Mouse (Mus musculus) mouse embryonic stem cell (cell line): ENCODE data around the gene Tmeff2.

Experiments used
- in situ Hi-C, 2 experiments: fragments of 300-500 bp; cut with MboI; formaldehyde crosslinking; loops; 1 replicate in 1 of 2; 3 replicates in 1 of 2; pipeline ENCODE4 v1.14.3; 2019 to 2020; ENCODE audit warnings: low sequenced_read_pairs in 2 of 2, low pct_unique_long_range_greater_than_20kb in 1 of 2, mixed read lengths in 1 of 2; ENCODE audit not compliant: unreplicated experiment in 1 of 2

Tmeff2 gene

DNA sequence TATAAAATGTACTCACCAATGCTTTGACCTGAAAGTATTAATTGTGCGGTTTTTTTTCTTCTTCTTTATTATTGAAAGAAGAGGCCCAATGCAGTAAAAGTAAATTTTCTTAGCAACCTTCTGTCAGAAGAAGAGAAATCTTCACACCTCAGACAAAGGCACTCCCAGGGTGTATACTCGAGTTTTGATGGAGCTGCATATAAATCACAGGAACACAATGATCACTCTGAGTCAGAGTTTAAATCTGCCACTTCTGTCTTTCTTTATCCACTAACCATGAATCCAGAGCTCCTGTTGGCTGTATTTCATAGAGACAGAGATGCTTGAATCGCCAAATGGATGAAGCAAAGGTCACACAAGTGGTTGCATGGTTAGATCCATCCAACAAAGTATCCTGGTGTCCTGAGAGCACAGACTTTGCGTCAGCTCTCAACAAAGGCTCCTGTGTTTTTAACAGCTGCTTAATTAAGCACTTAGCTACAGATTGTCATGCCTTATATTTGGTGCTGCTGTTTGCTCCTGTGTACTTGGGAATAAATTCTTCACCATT, 189.8 kb downstream of the Tmeff2 start:
- in situ Hi-C loops, result no loop called here

DNA sequence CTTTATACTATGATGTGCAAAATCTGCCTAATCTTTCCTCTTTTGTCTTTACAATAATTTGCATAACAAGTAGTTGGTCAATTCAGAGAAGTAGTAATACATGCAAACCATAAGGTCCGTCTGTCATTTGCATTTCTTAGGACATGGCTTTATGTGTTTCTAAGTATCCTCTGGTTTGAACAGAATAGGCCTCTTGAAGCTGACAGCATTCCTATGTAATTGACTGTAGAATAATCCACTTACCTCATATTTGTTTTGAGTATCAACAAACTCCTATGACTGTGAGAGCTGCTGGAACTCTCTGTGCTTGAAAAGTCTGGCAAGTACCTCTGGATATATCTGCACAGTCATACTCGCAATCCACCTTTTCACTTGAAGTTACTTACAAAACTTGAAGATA, 194.3 kb downstream of the Tmeff2 start:
- in situ Hi-C loops, result no loop called here

DNA sequence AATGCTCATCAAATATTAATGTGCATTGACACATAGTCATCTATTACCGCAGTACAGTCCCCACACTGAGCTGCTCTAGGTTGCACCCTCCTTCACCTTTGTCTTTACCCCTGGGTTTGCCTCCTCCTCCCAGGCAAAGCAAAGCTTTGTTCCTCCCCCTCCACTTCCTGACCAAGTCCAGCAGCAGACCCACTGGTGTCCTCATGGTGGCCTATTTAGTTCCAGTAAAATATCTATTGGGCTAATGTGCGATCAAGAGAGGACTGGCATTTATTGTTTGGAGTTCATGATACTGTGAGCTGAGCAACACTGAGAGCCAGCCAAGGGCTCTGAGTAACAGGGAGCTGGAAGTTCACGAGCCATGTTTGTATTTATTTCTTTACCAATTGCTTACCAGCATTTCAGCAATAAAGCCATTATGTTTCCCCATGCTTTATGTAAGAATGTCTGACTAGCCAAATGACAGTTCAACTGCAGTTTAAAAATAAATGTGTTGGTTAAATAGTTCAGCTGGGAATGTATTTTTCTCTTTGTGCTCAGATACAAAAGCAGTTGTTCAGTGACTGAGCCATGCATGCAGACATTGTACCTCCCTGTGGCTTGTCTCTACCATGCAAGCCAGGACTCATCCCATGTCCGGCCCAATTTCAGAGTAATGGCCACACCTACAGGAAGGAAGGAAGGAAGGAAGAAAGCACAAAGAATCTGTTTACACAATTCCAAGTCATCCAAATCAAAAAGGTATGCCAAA, 196.6 kb downstream of the Tmeff2 start:
- in situ Hi-C loops, result no loop called here

DNA sequence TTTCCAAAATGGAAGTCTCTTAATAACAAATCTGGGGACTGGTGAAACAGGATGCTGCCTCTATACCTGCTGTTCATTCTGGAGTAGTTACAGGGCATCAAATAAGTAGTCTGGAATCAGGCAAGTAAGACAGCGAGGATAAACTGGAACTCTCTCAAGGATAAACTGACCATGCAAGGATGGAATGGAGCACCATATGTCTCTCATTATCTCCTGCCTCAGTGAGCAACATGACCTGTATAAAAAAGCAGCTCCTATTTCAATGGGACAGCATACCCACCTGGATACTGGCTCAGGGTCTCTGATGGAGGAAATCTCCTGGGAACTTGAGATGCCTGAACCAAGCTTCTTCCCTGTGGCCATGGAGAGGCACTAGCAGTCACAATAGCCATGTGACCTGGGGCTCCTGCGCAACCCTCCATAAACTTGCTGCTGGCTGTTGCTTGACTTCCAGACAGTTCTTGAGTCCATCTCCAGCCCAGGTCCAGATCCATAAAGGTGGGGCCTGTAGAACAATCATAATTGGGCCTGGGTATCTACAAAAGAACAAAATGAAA, 200.7 kb downstream of the Tmeff2 start:
- in situ Hi-C loops, result no loop called here

DNA sequence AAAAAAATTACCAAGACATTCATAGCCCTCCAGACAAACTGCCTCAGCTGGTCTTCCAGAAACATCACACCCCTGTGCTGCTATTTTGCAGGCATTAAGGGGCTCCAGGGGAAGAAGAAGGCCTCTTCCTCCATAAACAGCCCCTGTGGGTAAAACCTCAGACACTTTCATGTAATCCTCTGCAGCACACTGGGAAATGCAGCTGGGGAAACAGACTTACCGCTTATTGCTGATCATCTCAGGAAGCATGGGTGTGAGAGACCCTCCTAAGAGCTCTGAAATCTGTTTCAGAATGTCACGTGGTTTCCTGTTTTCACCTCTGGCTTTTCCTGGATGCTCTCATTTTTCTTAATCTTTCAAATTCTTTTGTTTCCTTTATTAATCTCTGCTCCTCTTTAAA, 204.3 kb downstream of the Tmeff2 start:
- in situ Hi-C loops, result no loop called here

DNA sequence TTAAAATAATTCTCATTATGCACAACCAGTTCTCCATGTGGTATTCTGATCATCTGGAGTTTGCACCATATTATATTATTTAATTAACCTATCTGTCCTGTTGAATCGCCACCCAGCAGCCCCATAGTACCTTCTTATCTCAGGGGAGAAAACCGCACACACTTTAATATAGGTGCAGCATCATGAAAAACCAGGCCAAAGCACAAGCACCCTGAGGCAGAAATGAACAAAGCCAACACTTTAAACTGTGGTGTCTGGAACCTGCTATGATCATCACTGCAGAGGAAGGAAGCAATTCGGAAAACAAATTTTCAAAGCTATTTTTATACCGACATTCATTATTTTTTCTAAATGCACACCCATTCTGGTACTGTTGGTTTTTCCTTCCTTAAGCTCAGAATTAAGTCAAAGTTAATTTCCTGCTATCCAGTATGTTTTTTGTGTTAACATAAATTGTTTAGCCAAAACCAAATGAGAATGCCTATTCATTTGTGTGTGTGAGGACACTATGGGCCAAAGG, 206.0 kb downstream of the Tmeff2 start:
- in situ Hi-C loops, result no loop called here

DNA sequence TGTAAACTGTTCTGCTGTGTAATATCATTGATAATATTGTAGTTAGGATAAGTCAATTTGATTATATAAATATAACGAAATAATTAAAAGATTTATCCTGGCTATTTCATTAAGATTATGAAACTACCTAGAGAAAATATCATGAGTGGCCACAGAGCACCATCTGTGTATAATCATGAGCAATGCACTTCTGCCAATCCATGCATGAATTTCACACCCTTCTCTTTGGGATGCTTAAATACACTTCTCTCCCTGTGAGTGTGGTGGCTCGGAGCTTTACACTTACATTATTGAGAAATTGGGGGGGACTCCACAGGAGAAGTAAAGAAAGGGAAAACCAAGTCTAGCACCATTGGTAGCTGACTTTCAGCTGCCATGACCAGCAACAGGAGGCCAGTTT, 206.9 kb downstream of the Tmeff2 start:
- in situ Hi-C loops, result no loop called here

DNA sequence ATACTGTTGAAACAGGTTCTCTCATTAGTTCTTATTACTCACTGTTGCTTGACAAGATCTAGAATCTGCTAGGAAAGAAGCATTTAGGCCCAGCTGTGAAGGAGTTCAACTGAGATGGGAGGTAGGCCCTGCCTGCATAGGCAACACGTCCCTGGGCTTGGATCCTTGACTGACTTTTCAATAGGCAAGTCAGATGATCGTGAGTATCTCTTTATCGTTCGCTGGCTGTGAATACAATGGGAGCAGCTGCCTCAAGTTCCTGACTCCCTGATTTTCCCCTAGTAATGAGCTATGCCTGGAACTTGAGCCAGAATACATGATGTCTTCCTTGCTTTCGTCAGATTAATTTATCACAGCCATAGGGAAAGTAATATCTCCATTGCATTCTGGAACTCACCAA, 214.3 kb downstream of the Tmeff2 start:
- in situ Hi-C loops, result no loop called here

DNA sequence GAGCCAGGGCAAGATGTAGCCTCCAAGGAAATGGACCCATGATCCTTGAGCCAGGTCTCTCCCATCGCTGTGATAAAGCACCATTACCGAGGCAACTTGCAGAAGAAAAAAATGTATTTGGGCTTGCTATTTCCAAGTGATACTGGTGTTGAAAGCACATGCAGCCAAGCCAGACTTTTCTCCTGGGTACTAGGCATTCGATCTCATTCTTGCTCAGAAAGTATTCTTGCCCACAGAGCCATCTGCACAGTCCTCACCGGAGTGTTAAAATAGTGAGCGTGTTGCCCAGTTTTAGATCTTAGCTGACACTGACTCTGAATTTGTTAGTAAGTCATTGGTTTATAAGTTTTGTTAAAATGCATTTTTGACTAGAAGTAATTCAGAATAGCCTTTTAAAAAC, 215.3 kb downstream of the Tmeff2 start:
- in situ Hi-C loops, result no loop called here

DNA sequence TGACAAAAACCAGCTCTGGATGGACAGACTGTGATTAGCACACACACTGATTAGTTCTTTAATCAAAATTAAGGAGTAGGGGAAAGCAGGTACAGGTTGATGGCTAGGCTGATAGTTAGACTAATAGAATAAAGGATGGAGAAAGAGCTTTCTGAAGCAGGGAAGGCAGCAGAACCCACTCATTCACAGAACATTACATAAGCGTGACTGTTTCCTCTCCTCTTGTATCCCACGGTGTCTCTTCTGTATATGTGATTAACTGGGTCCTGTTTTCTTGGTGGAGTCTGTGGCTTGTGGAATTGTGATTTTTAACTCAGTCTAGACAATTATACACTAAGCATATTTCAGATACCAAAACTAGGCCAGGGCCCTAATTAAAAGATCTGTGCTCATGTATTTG, 217.4 kb downstream of the Tmeff2 start:
- in situ Hi-C loops, result no loop called here

DNA sequence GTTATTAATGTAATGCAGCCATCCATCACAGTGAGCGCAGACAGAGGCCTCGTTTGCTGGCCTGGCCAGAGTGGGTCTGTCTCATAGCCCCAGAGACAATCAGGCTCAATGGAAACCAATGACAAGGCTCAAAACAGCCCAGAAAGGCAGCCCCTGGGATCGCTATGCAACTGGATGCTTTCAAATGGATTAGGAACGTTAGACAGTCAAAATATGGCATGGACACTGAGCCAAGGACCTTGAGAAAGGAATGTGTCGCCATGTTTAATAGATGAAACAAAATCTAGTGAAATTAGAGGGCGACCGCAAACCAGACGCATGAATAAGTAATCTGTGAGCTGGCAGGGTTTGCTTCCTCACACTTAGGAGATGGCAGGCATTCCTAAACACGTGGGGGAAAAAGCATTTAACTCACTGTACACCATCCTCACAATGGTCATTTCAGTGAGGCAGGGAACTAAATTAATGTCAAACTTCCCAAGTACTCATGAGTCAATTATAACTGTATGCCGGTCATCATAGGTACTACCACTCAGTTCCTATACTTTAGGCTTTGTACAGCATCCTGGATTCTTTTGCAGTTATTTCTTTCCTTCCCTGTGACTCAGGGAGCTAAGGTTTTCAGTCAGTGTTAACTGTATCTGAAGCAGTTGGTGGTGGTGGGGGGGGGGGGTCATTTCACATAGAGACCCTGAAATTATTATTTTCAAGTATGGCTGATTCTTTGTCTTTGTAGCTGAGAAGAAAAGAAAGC, 225.4 kb downstream of the Tmeff2 start:
- in situ Hi-C loops, result no loop called here

DNA sequence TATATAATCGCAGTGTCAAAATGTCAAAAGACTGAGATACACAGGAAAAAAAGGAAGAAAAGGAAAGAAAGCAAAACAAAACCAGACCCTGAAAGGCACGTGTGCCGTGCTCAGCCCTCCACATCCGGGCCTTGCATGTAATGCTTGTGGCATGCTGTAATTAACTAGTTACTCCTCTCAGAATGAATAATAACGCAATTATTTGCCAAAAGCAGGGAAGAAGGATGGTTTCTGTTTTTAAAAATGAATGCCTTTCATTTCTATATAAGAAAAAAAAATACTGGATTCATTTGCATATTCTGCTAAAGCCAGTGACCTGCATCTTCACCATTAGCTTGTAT, 225.9 kb downstream of the Tmeff2 start:
- in situ Hi-C loops, result no loop called here

DNA sequence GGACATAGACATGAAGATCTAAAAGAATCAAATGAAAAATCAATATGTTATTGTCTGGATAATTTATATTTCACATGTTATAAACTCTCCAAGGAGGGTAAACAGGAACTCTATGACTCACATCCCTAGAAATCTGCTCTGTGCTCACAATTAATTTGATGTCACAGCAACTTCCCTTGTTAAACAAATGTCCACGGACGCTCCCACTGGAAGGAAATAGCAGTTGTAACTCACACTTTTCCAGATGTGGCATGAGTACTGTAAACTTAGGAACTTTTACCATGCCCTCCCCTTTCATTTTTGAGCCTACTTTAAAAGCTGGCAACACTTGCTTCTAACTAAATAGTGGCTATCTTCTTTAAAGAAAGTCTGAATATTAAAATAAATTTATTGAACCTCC, 236.3 kb downstream of the Tmeff2 start:
- in situ Hi-C loops, result no loop called here

DNA sequence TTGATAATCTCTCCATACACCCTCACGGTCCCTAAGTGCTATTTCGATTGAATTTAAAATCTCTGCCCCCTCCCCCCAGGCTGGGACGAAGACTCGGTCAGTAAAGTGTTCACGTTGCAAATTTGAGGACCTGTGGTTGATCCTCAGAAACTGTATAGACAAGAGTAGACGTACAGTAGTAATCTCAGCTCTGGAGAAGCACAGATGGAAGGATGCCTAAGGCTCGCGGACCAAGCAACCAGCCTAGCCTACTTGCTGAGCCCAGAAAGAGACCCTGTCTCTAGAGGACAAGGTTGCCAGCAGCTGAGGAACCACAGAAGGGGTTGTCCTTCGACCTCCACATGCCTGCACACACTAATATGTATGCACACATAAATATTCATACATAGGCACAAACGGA, 239.2 kb downstream of the Tmeff2 start:
- in situ Hi-C loops, result no loop called here

DNA sequence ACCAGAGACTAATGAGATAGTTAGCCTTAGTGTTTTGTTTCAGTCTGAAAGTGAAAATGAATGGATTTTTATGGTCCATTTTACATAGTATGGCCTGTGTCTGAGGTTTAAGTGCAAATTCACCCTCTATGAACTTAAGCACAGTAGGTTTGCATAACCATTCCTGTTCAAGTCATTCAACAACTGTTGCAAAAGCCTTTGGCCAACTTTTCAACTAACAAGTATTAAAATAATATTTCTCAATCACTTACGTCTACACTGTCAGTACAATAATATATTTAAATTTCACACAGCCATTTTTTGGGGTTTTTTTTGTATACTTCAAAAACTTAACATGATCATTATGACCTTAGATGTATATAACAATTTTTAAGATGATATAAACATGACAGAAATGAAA, 240.9 kb downstream of the Tmeff2 start:
- in situ Hi-C loops, result no loop called here

DNA sequence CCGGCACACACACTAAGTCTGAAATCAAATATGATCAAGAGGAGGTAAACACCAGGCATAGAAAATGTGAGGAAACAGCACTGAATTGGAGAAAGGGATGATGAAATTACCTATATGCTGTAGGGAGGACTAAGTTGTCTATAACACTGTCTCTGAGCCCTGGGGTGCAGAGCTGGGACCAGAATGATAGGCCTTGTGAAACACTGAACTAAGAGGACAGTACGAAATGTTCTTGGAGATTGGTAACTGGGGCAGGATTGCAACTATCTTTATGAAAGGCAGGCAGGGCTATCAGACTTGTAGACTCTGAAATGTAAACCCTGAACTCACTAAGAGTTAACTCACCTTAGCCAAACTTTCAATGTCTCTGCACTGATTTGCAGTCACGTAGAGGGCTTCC, 242.3 kb downstream of the Tmeff2 start:
- in situ Hi-C loops, result no loop called here

DNA sequence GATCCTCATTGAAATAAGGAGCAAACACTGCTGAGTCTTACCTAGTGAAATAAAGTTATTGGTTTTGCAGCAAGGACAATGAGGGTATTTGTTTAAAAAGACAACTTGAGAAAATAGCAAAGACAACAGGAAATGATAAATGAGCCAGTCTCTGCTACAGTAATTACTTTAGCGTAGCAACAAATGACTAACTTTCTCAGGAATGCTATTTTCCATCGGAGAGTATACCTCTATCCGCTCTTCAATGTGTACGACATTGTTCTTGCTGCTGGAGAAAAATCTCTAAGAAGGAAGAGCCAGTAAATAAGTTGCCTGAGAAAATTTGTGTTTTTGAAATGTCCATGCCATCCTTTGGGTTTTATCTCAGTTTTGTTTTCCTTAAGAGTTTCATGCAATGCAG, 245.2 kb downstream of the Tmeff2 start:
- in situ Hi-C loops, result no loop called here

DNA sequence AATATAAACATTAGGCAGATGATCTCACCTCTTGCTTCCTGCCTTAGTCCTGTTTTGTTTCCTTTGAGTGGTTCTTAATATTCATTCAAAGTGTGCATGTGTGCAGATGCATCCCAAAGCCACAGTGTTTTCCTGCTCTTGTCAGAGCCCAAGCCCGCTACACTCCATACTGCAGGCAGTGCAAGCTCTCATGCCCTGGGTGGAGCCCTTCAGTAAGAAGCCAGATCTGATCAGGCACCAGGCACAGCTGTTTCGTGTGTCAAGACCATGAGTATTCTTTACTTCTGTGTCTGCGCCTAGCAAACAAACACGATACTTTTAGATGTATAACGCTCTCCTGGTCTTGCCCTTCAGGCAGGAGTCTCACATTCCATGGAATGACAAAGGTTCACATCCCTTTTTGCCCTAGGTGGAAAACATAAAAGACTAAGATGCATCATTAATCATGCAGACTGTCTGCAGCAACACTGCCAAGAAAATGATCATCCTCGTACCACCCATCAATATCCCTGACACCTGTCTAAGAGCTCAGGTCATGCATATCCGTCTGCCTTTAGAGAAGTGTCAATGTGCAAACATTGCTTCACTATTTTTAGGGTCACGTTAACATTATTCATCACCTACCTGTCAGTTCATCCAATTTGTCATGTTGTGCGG, 248.2 kb downstream of the Tmeff2 start:
- in situ Hi-C loops, result no loop called here

DNA sequence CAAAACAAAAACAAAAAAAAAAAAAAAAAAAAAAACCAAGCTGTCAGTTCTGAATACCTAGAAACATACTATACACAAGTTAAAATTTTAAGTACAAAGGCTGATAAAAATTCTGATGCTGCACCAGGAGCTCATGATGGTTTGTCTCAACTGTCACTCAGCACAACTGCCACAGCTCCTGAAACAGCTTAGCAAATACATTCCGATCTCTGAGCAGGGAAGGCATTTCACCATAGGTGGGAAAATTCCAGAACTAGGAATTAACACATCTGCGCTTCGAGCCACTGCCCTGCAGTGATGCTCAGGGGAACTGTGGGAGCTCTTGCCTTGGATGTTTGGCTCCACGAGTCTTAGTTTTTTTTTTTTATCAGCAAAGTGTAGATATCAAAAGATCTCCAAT, 249.0 kb downstream of the Tmeff2 start:
- in situ Hi-C loops, result no loop called here
